Comparison of ENCODE assay signal across 9 mouse cellular contexts in genomic region chr2:129038937-129039631, GRCm38 (mm10). TPM values are rescaled to one million over a fixed set of nuclear protein-coding genes. Genes with fewer than 3 reads are reported as not detected.
A peak's percentile ranks its signal among the peaks of the same experiment; 100 is the strongest.
DNase-seq lines count a peak whose midpoint lies in the region; ATAC-seq and TF ChIP-seq lines count a peak whose summit lies in the region.
"Had no signal": no experiment of that assay in that cellular context is flagged by ENCODE, and none has a peak within 500 bp of the region (broad histone marks: within the 10 kb centered on the region; RNA-seq: fewer than 3 reads in every experiment).

No protein-coding gene starts in this region.

- H3K27ac ChIP-seq in embryonic facial prominence, embryonic 14.5 days (replicated peaks; ENCODE audit: low read depth, low read length), result no peak overlapping the region
- H3K27ac ChIP-seq in hindbrain, embryonic 15.5 days (replicated peaks), result peak overlapping the region; percentile 57

- 5% methylated on average over 53 of the region's 62 CpGs for WGBS in embryonic facial prominence, embryonic 14.5 days
- WGBS in hindbrain, embryonic 15.5 days, result 1% methylated on average over 62 of the region's 62 CpGs

- no peak for TF ChIP-seq POLR2A in brain, embryonic 14.5 days (IDR thresholded peaks at IDR 0.05; ENCODE audit: borderline replicate concordance, extremely low read depth, insufficient read depth, insufficient read length, poor library complexity, severe bottlenecking)

- peak; percentile 25 for DNase-seq in layer of hippocampus, postnatal 10 days (ENCODE audit: low spot score in 2 of 2)
- no peak for DNase-seq in layer of hippocampus, postnatal 14 days (ENCODE audit: low spot score in 2 of 2)
- DNase-seq in brain, embryonic 14.5 days (ENCODE audit: low read depth), result peak; percentile 69
- peak; percentile 23 for DNase-seq in embryonic facial prominence, embryonic 14.5 days (ENCODE audit: low spot score)
- DNase-seq in lung, postnatal 14 days, result peak; percentile 14
- DNase-seq in splenic B cell, adult 2 months (ENCODE audit: low read depth, low spot score), result peak; percentile 3
- DNase-seq in T-cell, adult 2 months (ENCODE audit: low spot score), result no peak

- peaks cover 37% of the 10 kb centered on the region for H3K27me3 ChIP-seq in embryonic facial prominence, embryonic 14.5 days (replicated peaks; ENCODE audit: control insufficient read depth, insufficient read depth, low read length)
- H3K27me3 ChIP-seq in hindbrain, embryonic 15.5 days, result peaks cover 16% of the 10 kb centered on the region; the same call in 1 of the 2 replicates
- H3K27me3 ChIP-seq in splenic B cell, adult 2 months (ENCODE audit: control insufficient read depth, insufficient read depth, low read length, poor library complexity, severe bottlenecking), result no peaks in the 10 kb centered on the region
- H3K27me3 ChIP-seq: Patski had no signal

- H3K4me1 ChIP-seq in embryonic facial prominence, embryonic 14.5 days (ENCODE audit: control insufficient read depth, insufficient read depth, low read length), result peaks cover 3% of the 10 kb centered on the region; the same call in 1 of the 2 replicates
- H3K4me1 ChIP-seq in hindbrain, embryonic 15.5 days (replicated peaks), result peaks cover 15% of the 10 kb centered on the region

- peak overlapping the region; percentile 47 for H3K4me3 ChIP-seq in embryonic facial prominence, embryonic 14.5 days (ENCODE audit: low read depth, low read length)
- H3K4me3 ChIP-seq in hindbrain, embryonic 15.5 days, result peak overlapping the region; percentile 44

- no peak for TF ChIP-seq CTCF in brain, embryonic 14.5 days (IDR thresholded peaks at IDR 0.05; ENCODE audit: borderline replicate concordance, extremely low read depth, insufficient read depth, insufficient read length)

- H3K9ac ChIP-seq in embryonic facial prominence, embryonic 14.5 days (ENCODE audit: low read depth, low read length), result peak overlapping the region; percentile 52
- H3K9ac ChIP-seq in hindbrain, embryonic 15.5 days, result peak overlapping the region; percentile 41

- no peaks in the 10 kb centered on the region for H3K36me3 ChIP-seq in embryonic facial prominence, embryonic 14.5 days (ENCODE audit: control insufficient read depth, insufficient read depth, low read length)
- no peaks in the 10 kb centered on the region for H3K36me3 ChIP-seq in hindbrain, embryonic 15.5 days
- H3K36me3 ChIP-seq in splenic B cell, adult 2 months (ENCODE audit: control insufficient read depth, insufficient read depth, low read length, poor library complexity, severe bottlenecking), result no peaks in the 10 kb centered on the region

- H3K9me3 ChIP-seq in embryonic facial prominence, embryonic 14.5 days (ENCODE audit: control insufficient read depth, low read length), result no peaks in the 10 kb centered on the region
- no peaks in the 10 kb centered on the region for H3K9me3 ChIP-seq in hindbrain, embryonic 15.5 days

- peak overlapping the region; percentile 91 for H3K4me2 ChIP-seq in embryonic facial prominence, embryonic 14.5 days (ENCODE audit: low read depth, low read length)
- peak overlapping the region; percentile 93 for H3K4me2 ChIP-seq in hindbrain, embryonic 15.5 days

- ATAC-seq in embryonic facial prominence, embryonic 14.5 days (ENCODE audit: low read depth), result peak; percentile 71; the same call in 1 of the 2 replicates
- peak; percentile 84 for ATAC-seq in hindbrain, embryonic 15.5 days (ENCODE audit: low FRiP score, low read depth)

RNA-seq across cellular contexts. Expression of gene Vinac1, which starts 8.9 kb away (rescaled TPM):
- total RNA-seq in layer of hippocampus, postnatal 10 days (2021), result under 1 TPM; 0.18 to 0.27 TPM
- under 1 TPM; 0.09 to 0.17 TPM for total RNA-seq in layer of hippocampus, postnatal 14 days (2021)
- 0.78 and 0.90 TPM in 2 replicates for polyA plus RNA-seq in brain, embryonic 14.5 days (2012; rRNA removed)
- 0.18 and 0.20 TPM in 2 replicates for polyA plus RNA-seq in embryonic facial prominence, embryonic 14.5 days (2014; fragmentation: Nextera tagmentation; extraction: Ambion mirVana)
- 0.75 and 0.83 TPM in 2 replicates for polyA plus RNA-seq in hindbrain, embryonic 15.5 days (2015; fragmentation: Nextera tagmentation; extraction: Ambion mirVana)

RNA-seq across cellular contexts. Expression of gene Ttl, which starts 26.7 kb away (rescaled TPM):
- 10 to 100 TPM; 61.4 to 62.4 TPM for total RNA-seq in layer of hippocampus, postnatal 10 days (2021)
- 10 to 100 TPM; 45.0 to 49.2 TPM for total RNA-seq in layer of hippocampus, postnatal 14 days (2021)
- polyA plus RNA-seq in brain, embryonic 14.5 days (2012; rRNA removed), result 22.3 and 30.4 TPM in 2 replicates
- polyA plus RNA-seq in embryonic facial prominence, embryonic 14.5 days (2014; fragmentation: Nextera tagmentation; extraction: Ambion mirVana), result 18.4 and 19.5 TPM in 2 replicates
- 36.4 and 37.9 TPM in 2 replicates for polyA plus RNA-seq in hindbrain, embryonic 15.5 days (2015; fragmentation: Nextera tagmentation; extraction: Ambion mirVana)

Comparison
In these comparisons a context has a peak if more than half of its experiments do, and no peak if none do; other contexts are left out.
1. DNase-seq: peak in layer of hippocampus, postnatal 10 days (2 of 2), brain, embryonic 14.5 days (single experiment), embryonic facial prominence, embryonic 14.5 days (single experiment), lung, postnatal 14 days (single experiment) and splenic B cell, adult 2 months (single experiment); none in layer of hippocampus, postnatal 14 days (0 of 2) and T-cell, adult 2 months (single experiment).